Mouse (Mus musculus): ENCODE results near the gene Abhd17a.

- TF ChIP-seq GATA1 (IDR thresholded peaks at IDR 0.05; ENCODE audit: borderline replicate concordance, low read length) (no peak), FLI1 (IDR thresholded peaks at IDR 0.05; ENCODE audit: low read length) (no peak)
These were observed 28.8 kb downstream of the Abhd17a start, which contains the start of gene Rexo1 for GRCm38 (mm10) chr10:80561116-80561944.

Data from megakaryocyte, embryonic 14.5 days (primary cell).